Mouse (Mus musculus) forebrain, embryonic 11.5 days (tissue): ENCODE results near the gene Lrmp. TPM values are rescaled to one million over a fixed set of nuclear protein-coding genes. Genes with fewer than 3 reads are reported as not detected.

Experiments used
- ATAC-seq: fragments of 200-750 bp; cut with Nextera tagmentation; replicated peaks from 2 replicates; pipeline ENCODE4 v1.8.0; 2017; ENCODE audit warnings: moderate TSS enrichment; ENCODE audit not compliant: low FRiP score
- DNase-seq: peaks from one replicate; pipeline ENCODE4 v3.0.0-alpha.2; 2017; ENCODE audit warnings: low spot score
- H3K27ac ChIP-seq: fragments of 300-500 bp; sonication (generic); 2 replicates; pipeline ENCODE4 v1.5.1; 2014; ENCODE audit warnings: low read depth, low read length
- H3K27me3 ChIP-seq: fragments of 300-500 bp; sonication (generic); 2 replicates; pipeline ENCODE4 v1.6.1; 2014; ENCODE audit warnings: mild to moderate bottlenecking, low read length, mixed read lengths; ENCODE audit not compliant: control insufficient read depth, insufficient read depth
- H3K36me3 ChIP-seq: fragments of 300-500 bp; sonication (generic); 2 replicates; pipeline ENCODE4 v1.6.1; 2014; ENCODE audit warnings: mild to moderate bottlenecking, low read length, moderate library complexity, mixed read lengths; ENCODE audit not compliant: control insufficient read depth, insufficient read depth
- H3K4me1 ChIP-seq: fragments of 300-500 bp; sonication (generic); replicated peaks from 2 replicates; pipeline ENCODE4 v1.6.1; 2014; ENCODE audit warnings: low read length, mixed read lengths; ENCODE audit not compliant: control insufficient read depth, insufficient read depth
- H3K4me2 ChIP-seq: fragments of 300-500 bp; sonication (generic); 2 replicates; pipeline ENCODE4 v1.6.1; 2014; ENCODE audit warnings: low read depth, mild to moderate bottlenecking, low read length, moderate library complexity, mixed read lengths; ENCODE audit not compliant: severe bottlenecking
- H3K4me3 ChIP-seq: fragments of 300-500 bp; sonication (generic); 2 replicates; pipeline ENCODE4 v1.5.1; 2014; ENCODE audit warnings: low read depth, low read length
- H3K9ac ChIP-seq: fragments of 300-500 bp; sonication (generic); 2 replicates; pipeline ENCODE4 v1.6.1; 2014; ENCODE audit warnings: low read length
- H3K9me3 ChIP-seq: fragments of 300-500 bp; sonication (generic); 2 replicates; pipeline ENCODE4 v1.6.1; 2016; ENCODE audit warnings: low read length, mixed read lengths; ENCODE audit not compliant: control insufficient read depth
- WGBS: fragments of 180-500 bp; shearing (Covaris S2); extraction: QIAGEN DNeasy Blood & Tissue Kit; methylation state at CpG from one replicate; pipeline ENCODE4 v1.1.7; 2014; 5-methylcytosine and 5-hydroxymethylcytosine counted together
- polyA plus RNA-seq: library from polyadenylated mRNA; unstranded; fragments of >200 nt; fragmentation: Nextera tagmentation; extraction: Ambion mirVana; gene quantifications from 2 replicates; pipeline ENCODE4 v1.2.1, GENCODE M21; 2014

Lrmp gene
- polyA plus RNA-seq, 1 experiment from 2014 or later: 2.1 TPM

DNA sequence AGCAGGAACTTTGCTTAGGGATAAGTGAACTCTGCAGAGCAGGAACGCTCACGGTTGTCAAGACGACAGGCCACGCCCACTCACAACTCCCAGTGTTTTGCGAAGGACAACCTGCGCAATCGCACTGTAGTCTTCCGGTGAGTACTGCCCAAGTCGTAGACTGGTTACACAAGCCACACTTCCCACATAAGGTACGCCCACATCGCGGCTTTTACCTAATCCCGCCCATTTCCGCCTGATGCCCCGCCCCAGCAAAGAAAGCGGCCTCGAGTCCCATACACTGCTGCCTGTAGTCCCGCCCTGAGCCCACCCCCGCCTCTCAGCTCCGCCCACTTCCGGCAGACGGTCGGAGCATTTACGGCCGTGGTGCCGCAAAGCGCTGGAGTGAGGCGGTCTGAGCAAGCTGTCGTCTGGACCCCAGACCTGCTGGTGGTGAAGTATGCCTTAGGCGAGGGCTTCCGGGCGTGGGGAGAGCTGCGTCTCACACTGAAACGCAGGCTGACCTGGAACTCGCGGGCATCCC is 95.4 kb downstream of the Lrmp start, which contains the start of the genes Casc1 and Etfrf1:
Gene Casc1, minus strand, starts transcription at position 190 of the 523 bp plus-strand sequence.
Gene Etfrf1, plus strand, starts transcription at position 319 of the 523 bp plus-strand sequence.
- peak; percentile 99 for DNase-seq
- peak within 1 kb of the TSS; percentile 87 for H3K27ac ChIP-seq
- peaks cover 6% of the 10 kb centered on the region; the same call in 1 of the 2 replicates for H3K4me1 ChIP-seq
- WGBS: under 1% methylated on average over 34 of the region's 36 CpGs
- H3K9ac ChIP-seq: peak within 1 kb of the TSS; percentile 71
- no peaks in the 10 kb centered on the region for H3K27me3 ChIP-seq
- no peaks in the 10 kb centered on the region for H3K9me3 ChIP-seq
- peak within 1 kb of the TSS; percentile 57 for H3K4me3 ChIP-seq
- H3K36me3 ChIP-seq: no peaks in the 10 kb centered on the region
- H3K4me2 ChIP-seq: peak within 1 kb of the TSS; percentile 79
- ATAC-seq: peak; percentile 100

DNA sequence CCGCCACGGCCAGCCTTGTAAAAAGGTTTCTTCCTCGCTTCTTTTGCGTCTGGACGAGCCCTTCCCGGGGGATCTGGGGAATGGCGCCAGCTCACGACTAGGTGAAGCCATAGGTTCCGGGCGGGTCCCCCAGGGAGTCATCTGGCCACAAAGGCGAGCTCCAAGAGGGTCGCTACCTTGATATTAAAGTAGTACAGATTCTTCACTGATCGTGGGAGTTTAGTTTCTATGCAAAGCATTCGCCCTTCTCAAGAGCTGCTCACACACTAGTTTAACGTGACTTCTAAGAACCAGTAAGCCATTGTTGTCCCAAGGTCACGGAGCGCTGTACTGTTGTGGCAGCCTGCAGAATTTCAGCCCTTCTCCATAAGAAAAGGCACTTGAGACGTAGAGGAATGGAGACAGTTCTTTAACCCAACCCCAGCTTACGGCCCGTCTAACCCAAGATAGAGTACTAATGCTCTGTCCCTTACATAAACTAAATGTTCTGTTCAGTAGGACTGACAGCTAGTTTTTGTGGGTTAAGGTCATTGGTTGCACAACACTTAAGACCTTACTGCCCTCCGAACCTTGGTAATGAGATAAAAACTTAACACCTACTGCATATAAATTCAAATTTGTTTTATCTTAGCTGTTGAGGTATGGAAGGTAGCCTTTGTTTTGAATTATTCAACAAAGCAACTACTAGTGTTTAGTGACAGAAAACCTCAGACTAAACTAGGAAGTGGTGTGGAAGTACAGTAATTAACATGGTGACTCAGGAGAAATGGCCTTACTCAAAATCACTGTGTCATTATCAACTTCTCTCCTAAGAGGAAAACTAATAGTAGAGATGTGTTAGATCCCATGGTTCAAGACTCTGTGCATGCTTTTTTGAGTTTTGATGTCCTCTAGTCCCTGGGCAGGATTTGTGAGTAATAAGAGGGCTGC is 96.2 kb downstream of the Lrmp start:
- Histone ChIP-seq H3K4me1 (peaks cover 6% of the 10 kb centered on the region; the same call in 1 of the 2 replicates), H3K9me3 (no peaks in the 10 kb centered on the region), H3K27me3 (no peaks in the 10 kb centered on the region), H3K36me3 (no peaks in the 10 kb centered on the region), H3K9ac (peak overlapping the region; percentile 71), H3K4me3 (peak overlapping the region; percentile 57), H3K4me2 (peak overlapping the region; percentile 79), H3K27ac (peak overlapping the region; percentile 87)
- no peak for DNase-seq
- 5% methylated on average over 21 of the region's 21 CpGs for WGBS
- peak; percentile 60 for ATAC-seq

DNA sequence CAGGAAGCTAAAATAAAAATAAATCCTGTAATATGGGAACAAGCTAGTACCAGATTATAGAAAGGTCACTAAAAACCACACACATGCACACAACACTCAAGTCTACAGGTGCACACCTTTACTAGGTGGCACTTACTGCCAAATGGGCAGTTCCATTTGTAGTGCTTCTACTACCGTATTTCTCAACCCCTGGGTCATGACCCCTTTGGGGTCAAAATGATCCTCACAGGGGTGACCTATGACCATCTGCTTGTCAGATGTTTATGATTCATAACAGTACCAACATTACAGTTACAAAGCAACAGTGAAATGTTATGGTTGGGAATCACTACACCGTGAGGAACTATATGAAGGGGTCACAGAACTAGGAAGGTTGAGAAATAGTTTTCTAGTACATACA is 98.5 kb downstream of the Lrmp start:
- Histone ChIP-seq H3K36me3 (no peaks in the 10 kb centered on the region), H3K4me2 (no peak overlapping the region), H3K4me1 (peaks cover 6% of the 10 kb centered on the region; the same call in 1 of the 2 replicates), H3K4me3 (no peak overlapping the region), H3K9me3 (no peaks in the 10 kb centered on the region), H3K27ac (no peak overlapping the region), H3K9ac (no peak overlapping the region), H3K27me3 (no peaks in the 10 kb centered on the region)
- no peak for ATAC-seq
- DNase-seq: no peak
- 85% methylated on average over 2 of the region's 2 CpGs for WGBS

DNA sequence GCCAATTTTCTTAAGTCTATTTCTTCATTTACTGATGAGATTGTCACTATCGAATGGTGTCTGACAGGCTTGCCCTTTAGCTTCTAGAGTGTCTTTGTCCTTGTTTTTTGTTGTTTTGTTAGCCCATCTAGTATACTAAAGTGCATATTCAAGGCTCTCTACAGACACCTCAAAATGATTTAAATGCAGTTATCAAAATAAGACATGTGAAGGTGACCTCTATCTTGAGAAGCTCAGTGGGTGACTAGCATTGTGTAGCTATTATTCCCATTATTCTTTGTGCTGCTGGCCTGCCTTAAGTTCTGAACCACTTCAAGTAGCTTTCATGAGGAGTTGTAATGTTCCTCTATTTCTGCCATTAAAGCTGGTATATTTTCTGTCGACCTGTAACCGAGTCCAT is 100.4 kb downstream of the Lrmp start:
- Histone ChIP-seq H3K4me1 (peaks cover 3% of the 10 kb centered on the region; the same call in 1 of the 2 replicates), H3K36me3 (no peaks in the 10 kb centered on the region; the same call in 1 of the 2 replicates), H3K9me3 (no peaks in the 10 kb centered on the region), H3K4me2 (no peak overlapping the region), H3K4me3 (no peak overlapping the region), H3K27me3 (no peaks in the 10 kb centered on the region), H3K9ac (no peak overlapping the region), H3K27ac (no peak overlapping the region)
- 97% methylated on average over 3 of the region's 3 CpGs for WGBS
- ATAC-seq (no peak), DNase-seq (no peak)

- no peak overlapping the region for H3K9ac ChIP-seq
- H3K4me3 ChIP-seq: no peak overlapping the region
- H3K27ac ChIP-seq: no peak overlapping the region
- H3K27me3 ChIP-seq: no peaks in the 10 kb centered on the region
- H3K4me1 ChIP-seq: no peaks in the 10 kb centered on the region
- H3K4me2 ChIP-seq: no peak overlapping the region
- WGBS: 91% methylated on average over 6 of the region's 6 CpGs
- H3K9me3 ChIP-seq: no peaks in the 10 kb centered on the region
- ATAC-seq (no peak), DNase-seq (no peak)
- H3K36me3 ChIP-seq: no peaks in the 10 kb centered on the region; the same call in 1 of the 2 replicates
These were observed 108.8 kb downstream of the Lrmp start for GRCm38 (mm10) chr6:145224246-145224645.

Other genes starting within 250 kb of the Lrmp start
- gene Bcat1, start 39.5 kb upstream of the Lrmp start, polyA plus RNA-seq: 110 and 115 TPM in 2 replicates
- gene Casc1, start 95.4 kb downstream of the Lrmp start, polyA plus RNA-seq: 0.48 and 0.73 TPM in 2 replicates
- gene Etfrf1, start 95.5 kb downstream of the Lrmp start, polyA plus RNA-seq: 29.9 and 32.8 TPM in 2 replicates
- gene Kras, start 134.6 kb downstream of the Lrmp start, polyA plus RNA-seq: 134 and 144 TPM in 2 replicates